In genomic region chr12:33162541-33162940, GRCm38 (mm10) we compare ENCODE assay signal across 8 mouse cellular contexts. TPM values are rescaled to one million over a fixed set of nuclear protein-coding genes. Genes with fewer than 3 reads are reported as not detected.
DNase-seq lines count a peak whose midpoint lies in the region; ATAC-seq and TF ChIP-seq lines count a peak whose summit lies in the region.

No protein-coding gene starts in this region.

- TF ChIP-seq CTCF in stomach, postnatal 0 days (IDR thresholded peaks at IDR 0.05; ENCODE audit: low read depth), result no peak

- DNase-seq in lung, postnatal 10 days, result peak; percentile 46
- DNase-seq in lung, postnatal 14 days, result no peak
- DNase-seq in limb, embryonic 10.5 days (ENCODE audit: low spot score), result peak; percentile 61
- DNase-seq in stomach, postnatal 0 days (ENCODE audit: low spot score), result no peak
- no peak for DNase-seq in frontal cortex, postnatal 36 days (ENCODE audit: low spot score in 2 of 2)
- DNase-seq in yolk sac, embryonic 10.5 days (ENCODE audit: low spot score), result no peak
- no peak for DNase-seq in frontal cortex, postnatal 10 days (ENCODE audit: low spot score in 2 of 2)

- WGBS in forebrain, embryonic 12.5 days, result 56% methylated on average over 12 of the region's 12 CpGs
- WGBS in limb, embryonic 10.5 days, result 29% methylated on average over 12 of the region's 12 CpGs
- WGBS in stomach, postnatal 0 days, result 44% methylated on average over 12 of the region's 12 CpGs

- H3K4me3 ChIP-seq in forebrain, embryonic 12.5 days (replicated peaks), result no peak overlapping the region
- H3K4me3 ChIP-seq in limb, embryonic 10.5 days, result no peak overlapping the region
- H3K4me3 ChIP-seq in stomach, postnatal 0 days (ENCODE audit: low read depth, low read length), result no peak overlapping the region

- peaks cover 10% of the 10 kb centered on the region for H3K4me1 ChIP-seq in forebrain, embryonic 12.5 days
- peaks cover 37% of the 10 kb centered on the region for H3K4me1 ChIP-seq in limb, embryonic 10.5 days
- H3K4me1 ChIP-seq in stomach, postnatal 0 days (replicated peaks; ENCODE audit: control insufficient read depth, insufficient read depth), result no peaks in the 10 kb centered on the region

- no peaks in the 10 kb centered on the region for H3K9me3 ChIP-seq in forebrain, embryonic 12.5 days
- H3K9me3 ChIP-seq in limb, embryonic 10.5 days (replicated peaks), result no peaks in the 10 kb centered on the region
- H3K9me3 ChIP-seq in stomach, postnatal 0 days (ENCODE audit: control insufficient read depth, low read length), result no peaks in the 10 kb centered on the region

- ATAC-seq in forebrain, embryonic 12.5 days (ENCODE audit: low FRiP score), result no peak
- ATAC-seq in stomach, postnatal 0 days (ENCODE audit: low FRiP score, low TSS enrichment), result no peak

- TF ChIP-seq EP300 in stomach, postnatal 0 days (optimal IDR thresholded peaks at IDR 0.05), result no peak

- H3K36me3 ChIP-seq in forebrain, embryonic 12.5 days (replicated peaks), result peaks cover 3% of the 10 kb centered on the region; the same call in 1 of the 2 replicates
- peaks cover 7% of the 10 kb centered on the region; the same call in 1 of the 2 replicates for H3K36me3 ChIP-seq in limb, embryonic 10.5 days
- no peaks in the 10 kb centered on the region for H3K36me3 ChIP-seq in stomach, postnatal 0 days (ENCODE audit: control insufficient read depth, insufficient read depth, low read length)

- peak overlapping the region; percentile 21; the same call in 1 of the 2 replicates for H3K27ac ChIP-seq in forebrain, embryonic 12.5 days
- peak overlapping the region; percentile 87 for H3K27ac ChIP-seq in limb, embryonic 10.5 days
- peak overlapping the region; percentile 49; the same call in 1 of the 2 replicates for H3K27ac ChIP-seq in stomach, postnatal 0 days (replicated peaks)

- no peaks in the 10 kb centered on the region for H3K27me3 ChIP-seq in forebrain, embryonic 12.5 days
- no peaks in the 10 kb centered on the region for H3K27me3 ChIP-seq in limb, embryonic 10.5 days (ENCODE audit: low read depth, poor library complexity, severe bottlenecking)
- H3K27me3 ChIP-seq in stomach, postnatal 0 days (ENCODE audit: control insufficient read depth, insufficient read depth, low read length), result no peaks in the 10 kb centered on the region

- H3K9ac ChIP-seq in forebrain, embryonic 12.5 days, result peak overlapping the region; percentile 29; the same call in 1 of the 2 replicates
- H3K9ac ChIP-seq in stomach, postnatal 0 days (ENCODE audit: low read length), result peak overlapping the region; percentile 8; the same call in 1 of the 2 replicates

- H3K4me2 ChIP-seq in forebrain, embryonic 12.5 days, result no peak overlapping the region
- H3K4me2 ChIP-seq in stomach, postnatal 0 days (replicated peaks; ENCODE audit: low read depth), result 0 out of 2 replicates have a peak overlapping the region, but pooled peaks have one; percentile 5

RNA-seq across cellular contexts. Expression of gene Atxn7l1, which starts 15.0 kb away (rescaled TPM):
- polyA plus RNA-seq in forebrain, embryonic 12.5 days (2016; fragmentation: Nextera tagmentation; extraction: Ambion mirVana), result 12.8 and 15.0 TPM in 2 replicates
- polyA plus RNA-seq in limb, embryonic 10.5 days (2016; fragmentation: Nextera tagmentation; extraction: Ambion mirVana), result 11.0 and 11.7 TPM in 2 replicates
- polyA plus RNA-seq in stomach, postnatal 0 days (2015; fragmentation: Nextera tagmentation; extraction: Ambion mirVana), result 4.7 and 5.5 TPM in 2 replicates

Comparison
In these comparisons a context has a peak if more than half of its experiments do, and no peak if none do; other contexts are left out.
1. DNase-seq: peak in lung, postnatal 10 days (single experiment) and limb, embryonic 10.5 days (single experiment); none in lung, postnatal 14 days (single experiment), stomach, postnatal 0 days (single experiment), frontal cortex, postnatal 36 days (0 of 2), yolk sac, embryonic 10.5 days (single experiment) and frontal cortex, postnatal 10 days (0 of 2).
2. H3K27ac ChIP-seq: peak in every context shown above with its lines; median percentile 87 in limb, embryonic 10.5 days; 49 in stomach, postnatal 0 days; 21 in forebrain, embryonic 12.5 days.